Mouse (Mus musculus) forebrain, embryonic 14.5 days (tissue): ENCODE measurements around the gene Tcp1. TPM values are rescaled to one million over a fixed set of nuclear protein-coding genes. Genes with fewer than 3 reads are reported as not detected.
"Not testable (repeated sequence)": the region's sequence is repeated elsewhere in the genome, so short reads cannot be mapped to it uniquely, and the experiment has no call there.

ENCODE experiments used
- ATAC-seq: fragments of 200-750 bp; cut with Nextera tagmentation; 2 replicates; pipeline ENCODE4 v1.8.0; 2017; ENCODE audit warnings: mild to moderate bottlenecking, moderate library complexity
- DNase-seq: peaks from one replicate; pipeline ENCODE4 v3.0.0-alpha.2; 2015; ENCODE audit warnings: low spot score
- H3K27ac ChIP-seq: fragments of 300-500 bp; sonication (generic); 2 replicates; pipeline ENCODE4 v1.5.1; 2014; ENCODE audit warnings: low read depth, mild to moderate bottlenecking, control low read depth, low read length, moderate library complexity
- H3K27me3 ChIP-seq: fragments of 300-500 bp; sonication (generic); replicated peaks from 2 replicates; pipeline ENCODE4 v1.6.1; 2014; ENCODE audit warnings: low read length, control low read depth, mixed read lengths; ENCODE audit not compliant: control insufficient read depth, insufficient read depth
- H3K36me3 ChIP-seq: fragments of 300-500 bp; sonication (generic); 2 replicates; pipeline ENCODE4 v1.6.1; 2014; ENCODE audit warnings: low read length, control low read depth; ENCODE audit not compliant: control insufficient read depth, insufficient read depth
- H3K4me1 ChIP-seq: fragments of 300-500 bp; sonication (generic); 2 replicates; pipeline ENCODE4 v1.6.1; 2014; ENCODE audit warnings: antibody characterized with exemption, low read length, control low read depth; ENCODE audit not compliant: control insufficient read depth, insufficient read depth
- H3K4me2 ChIP-seq: fragments of 300-500 bp; sonication (generic); 2 replicates; pipeline ENCODE4 v1.6.1; 2014; ENCODE audit warnings: mild to moderate bottlenecking, control low read depth, low read length
- H3K4me3 ChIP-seq: fragments of 300-500 bp; sonication (generic); 2 replicates; pipeline ENCODE4 v1.5.1; 2014; ENCODE audit warnings: low read depth, low read length, control low read depth
- H3K9ac ChIP-seq: fragments of 300-500 bp; sonication (generic); 2 replicates; pipeline ENCODE4 v1.6.1; 2014; ENCODE audit warnings: mild to moderate bottlenecking, low read length, control low read depth, moderate library complexity
- H3K9me3 ChIP-seq: fragments of 300-500 bp; sonication (generic); replicated peaks from 2 replicates; pipeline ENCODE4 v1.6.1; 2016; ENCODE audit warnings: low read length, control low read depth, mixed read lengths; ENCODE audit not compliant: control insufficient read depth
- WGBS: fragments of 180-500 bp; shearing (Covaris S2); extraction: QIAGEN DNeasy Blood & Tissue Kit; methylation state at CpG from one replicate; pipeline ENCODE4 v1.1.7; 2014; 5-methylcytosine and 5-hydroxymethylcytosine counted together
- polyA plus RNA-seq: library from polyadenylated mRNA; unstranded; fragments of >200 nt; fragmentation: Nextera tagmentation; extraction: Ambion mirVana; gene quantifications from 2 replicates; pipeline ENCODE4 v1.2.1, GENCODE M21; 2014

Tcp1 gene
- polyA plus RNA-seq, 1 experiment from 2014 or later = 462 TPM

DNA sequence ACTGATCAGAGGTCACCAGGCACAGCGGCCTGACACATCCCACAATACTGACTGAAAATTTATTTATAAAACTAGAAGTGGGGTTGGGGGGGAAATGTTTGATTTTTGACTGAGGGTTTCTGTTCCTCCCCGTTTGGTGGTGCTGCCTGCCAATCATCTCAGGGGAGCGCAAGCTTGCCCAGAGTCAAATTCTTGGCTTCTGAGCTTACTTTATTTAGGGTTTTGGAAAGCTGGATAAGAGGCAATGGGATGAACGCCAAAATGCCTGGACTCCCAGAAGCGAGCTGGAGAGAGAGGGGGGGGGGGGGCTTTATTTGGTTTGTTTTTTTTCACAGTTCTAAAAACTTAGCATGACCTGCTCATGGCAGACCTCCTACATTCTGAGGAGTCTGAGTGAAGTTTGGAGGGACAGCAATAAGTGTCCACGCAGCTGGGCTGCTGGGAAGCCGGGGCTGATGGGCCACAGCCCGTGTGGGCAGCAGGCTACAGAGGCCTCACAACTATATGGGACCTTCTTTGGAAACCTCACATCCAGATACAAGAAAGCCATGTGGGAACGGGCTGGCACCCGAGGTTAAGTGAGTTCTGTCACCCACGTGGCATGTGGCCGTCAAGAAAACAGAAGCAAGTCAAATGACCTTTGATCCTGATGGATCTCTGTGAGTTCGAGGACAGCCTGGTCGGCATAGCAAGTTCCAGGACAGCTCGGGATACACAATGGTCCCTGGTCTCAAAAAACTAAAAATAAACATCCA lies 28.3 kb upstream of the Tcp1 start:
- H3K9ac ChIP-seq = no peak overlapping the region
- no peak overlapping the region for H3K4me3 ChIP-seq
- no peak for DNase-seq
- H3K27me3 ChIP-seq = no peaks in the 10 kb centered on the region
- H3K9me3 ChIP-seq = no peaks in the 10 kb centered on the region
- H3K36me3 ChIP-seq = peaks cover 21% of the 10 kb centered on the region; the same call in 1 of the 2 replicates
- H3K4me2 ChIP-seq = no peak overlapping the region
- H3K4me1 ChIP-seq = no peaks in the 10 kb centered on the region
- H3K27ac ChIP-seq = no peak overlapping the region
- 82% methylated on average over 15 of the region's 15 CpGs for WGBS
- no peak for ATAC-seq

GRCm38 (mm10) chr17:12891054-12891453 lies 24.4 kb upstream of the Tcp1 start:
- no peak for DNase-seq
- WGBS = 77% methylated on average over 4 of the region's 4 CpGs
- H3K36me3 ChIP-seq = peaks cover 21% of the 10 kb centered on the region; the same call in 1 of the 2 replicates

GRCm38 (mm10) chr17:12892033-12892432 lies 23.5 kb upstream of the Tcp1 start:
- Histone ChIP-seq H3K27me3 (no peaks in the 10 kb centered on the region), H3K4me2 (no peak overlapping the region), H3K9me3 (no peaks in the 10 kb centered on the region), H3K27ac (no peak overlapping the region), H3K9ac (no peak overlapping the region), H3K4me3 (no peak overlapping the region), H3K36me3 (peaks cover 23% of the 10 kb centered on the region; the same call in 1 of the 2 replicates), H3K4me1 (no peaks in the 10 kb centered on the region)
- DNase-seq (no peak), ATAC-seq (no peak)
- 94% methylated on average over 9 of the region's 9 CpGs for WGBS

More at GRCm38 (mm10) chr17:12891054-12891453, 24.4 kb upstream of the Tcp1 start:
- Histone ChIP-seq H3K27ac (no peak overlapping the region), H3K9ac (no peak overlapping the region), H3K4me3 (no peak overlapping the region), H3K27me3 (no peaks in the 10 kb centered on the region), H3K9me3 (no peaks in the 10 kb centered on the region), H3K4me2 (no peak overlapping the region), H3K4me1 (no peaks in the 10 kb centered on the region)
- no peak for ATAC-seq

DNA sequence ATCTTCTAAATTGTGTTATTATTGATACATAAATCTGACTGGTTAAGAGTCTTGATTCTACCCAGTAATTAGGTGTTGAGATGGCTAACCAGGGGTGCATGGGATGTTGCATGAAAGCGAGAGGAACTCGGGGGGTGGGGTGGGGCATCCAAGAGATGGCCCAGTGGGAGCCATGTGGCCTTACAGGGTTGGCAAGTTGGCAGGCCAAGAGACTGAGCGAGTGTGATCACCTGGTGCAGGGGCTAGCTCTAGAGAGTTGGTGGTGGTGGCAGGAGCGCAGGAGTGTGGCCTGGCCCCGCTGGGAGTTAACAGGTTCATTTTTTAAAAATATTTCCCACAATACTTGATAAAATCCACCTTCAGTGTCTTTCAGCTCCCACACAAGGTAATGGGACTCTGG lies 17.8 kb upstream of the Tcp1 start:
- no peak overlapping the region for H3K4me2 ChIP-seq
- DNase-seq = no peak
- H3K4me1 ChIP-seq = no peaks in the 10 kb centered on the region
- no peaks in the 10 kb centered on the region for H3K27me3 ChIP-seq
- H3K4me3 ChIP-seq = no peak overlapping the region
- no peaks in the 10 kb centered on the region for H3K9me3 ChIP-seq
- no peak overlapping the region for H3K9ac ChIP-seq
- 83% methylated on average over 5 of the region's 5 CpGs for WGBS
- ATAC-seq = peak; percentile 56
- H3K27ac ChIP-seq = peak overlapping the region; percentile 54; the same call in 1 of the 2 replicates
- H3K36me3 ChIP-seq = peaks cover 6% of the 10 kb centered on the region; the same call in 1 of the 2 replicates

DNA sequence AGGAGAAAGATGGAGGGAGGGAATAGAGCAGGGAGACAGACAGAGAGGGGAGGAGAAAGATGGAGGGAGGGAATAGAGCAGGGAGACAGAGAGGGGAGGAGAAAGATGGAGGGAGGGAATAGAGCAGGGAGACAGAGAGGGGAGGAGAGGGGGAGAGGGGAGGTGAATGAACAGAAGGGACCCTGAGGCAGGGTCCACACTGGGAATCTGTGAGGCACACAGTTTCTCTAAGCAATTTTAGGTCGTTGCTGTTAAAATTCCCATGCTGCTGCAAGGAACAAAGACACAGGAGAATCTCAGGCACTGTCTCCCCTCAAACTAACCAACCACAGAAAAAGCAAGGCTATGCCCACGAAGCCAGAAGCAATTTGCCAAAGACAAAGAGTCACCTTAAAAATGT lies 16.9 kb upstream of the Tcp1 start:
- WGBS = 32% methylated on average over 2 of the region's 2 CpGs
- not testable (repeated sequence) for H3K4me2 ChIP-seq, H3K27me3 ChIP-seq, H3K36me3 ChIP-seq, H3K4me1 ChIP-seq, H3K4me3 ChIP-seq, H3K9ac ChIP-seq, H3K9me3 ChIP-seq
- DNase-seq (peak; percentile 39), ATAC-seq (0 out of 2 replicates have a peak, but pooled peaks have one; percentile 45)
- peak overlapping the region; percentile 78 for H3K27ac ChIP-seq

DNA sequence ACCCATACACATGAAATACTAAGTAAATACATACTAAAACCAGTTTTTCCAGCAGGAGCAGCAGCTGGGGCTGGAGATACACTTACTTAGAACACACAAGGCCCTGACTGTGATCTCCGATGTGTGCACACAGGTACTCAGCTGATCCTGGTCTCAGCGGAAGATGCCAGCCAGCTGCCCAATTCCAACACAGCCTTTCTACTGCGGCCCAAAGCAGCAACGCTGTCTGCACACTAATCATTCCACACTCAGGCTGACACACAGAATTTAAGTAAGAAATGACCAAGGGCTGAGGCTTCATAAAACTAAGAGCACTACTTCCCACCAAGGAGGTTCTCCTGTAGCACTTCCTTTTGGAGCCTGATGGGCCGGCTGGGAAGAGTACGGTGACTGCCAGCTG lies 13.2 kb upstream of the Tcp1 start:
- no peak overlapping the region for H3K4me3 ChIP-seq
- no peak overlapping the region for H3K27ac ChIP-seq
- DNase-seq (no peak), ATAC-seq (no peak)
- 92% methylated on average over 6 of the region's 6 CpGs for WGBS
- H3K9me3 ChIP-seq = no peaks in the 10 kb centered on the region
- peaks cover 12% of the 10 kb centered on the region; the same call in 1 of the 2 replicates for H3K36me3 ChIP-seq
- H3K9ac ChIP-seq = no peak overlapping the region
- H3K4me1 ChIP-seq = no peaks in the 10 kb centered on the region; the same call in none of the 2 replicates
- H3K27me3 ChIP-seq = no peaks in the 10 kb centered on the region
- H3K4me2 ChIP-seq = no peak overlapping the region

- Histone ChIP-seq H3K27me3 (no peaks in the 10 kb centered on the region), H3K36me3 (peaks cover 12% of the 10 kb centered on the region; the same call in 1 of the 2 replicates), H3K9me3 (no peaks in the 10 kb centered on the region), H3K4me3 (no peak overlapping the region), H3K27ac (peak overlapping the region; percentile 40; the same call in 1 of the 2 replicates), H3K9ac (peak overlapping the region; percentile 25; the same call in 1 of the 2 replicates), H3K4me1 (no peaks in the 10 kb centered on the region; the same call in none of the 2 replicates), H3K4me2 (no peak overlapping the region)
- WGBS = 9% methylated on average over 11 of the region's 12 CpGs
- peak; percentile 67 for DNase-seq
- ATAC-seq = peak; percentile 81
Measured at GRCm38 (mm10) chr17:12903372-12904333, 11.8 kb upstream of the Tcp1 start.

DNA sequence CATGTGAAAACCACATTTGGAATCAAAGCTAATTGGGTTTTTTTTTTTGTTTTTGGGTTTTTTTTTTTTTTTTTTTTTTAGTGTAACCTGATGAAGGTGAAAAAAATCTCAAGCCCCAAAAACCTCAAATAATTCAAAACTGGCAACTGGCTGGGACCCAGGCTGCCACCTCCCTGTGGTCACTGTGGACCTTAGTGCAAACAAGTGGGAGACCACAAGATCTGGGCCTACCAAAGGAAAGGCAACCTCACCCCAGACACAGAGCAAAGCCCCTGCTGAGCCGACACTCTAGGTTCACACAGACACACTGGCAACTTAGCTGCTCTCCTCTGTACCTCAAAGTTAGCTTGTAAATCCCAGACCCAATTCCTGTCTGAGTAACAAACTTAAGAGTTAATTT lies 11.2 kb upstream of the Tcp1 start:
- ATAC-seq (no peak), DNase-seq (no peak)
- Histone ChIP-seq H3K27me3 (no peaks in the 10 kb centered on the region), H3K9ac (no peak overlapping the region), H3K27ac (no peak overlapping the region), H3K4me1 (no peaks in the 10 kb centered on the region; the same call in none of the 2 replicates), H3K9me3 (no peaks in the 10 kb centered on the region), H3K4me3 (no peak overlapping the region), H3K36me3 (peaks cover 13% of the 10 kb centered on the region; the same call in 1 of the 2 replicates), H3K4me2 (no peak overlapping the region)
- WGBS = 65% methylated on average over 1 of the region's 1 CpGs
